Mouse (Mus musculus) liver, embryonic 14.5 days (tissue): ENCODE data around the gene Tmc7. TPM values are rescaled to one million over a fixed set of nuclear protein-coding genes. Genes with fewer than 3 reads are reported as not detected.

ENCODE experiments used
- ATAC-seq: fragments of 200-750 bp; cut with Nextera tagmentation; 2 replicates; pipeline ENCODE4 v1.8.0; 2017; ENCODE audit warnings: moderate number of reproducible peaks, mild to moderate bottlenecking, moderate library complexity; ENCODE audit not compliant: insufficient read depth
- DNase-seq, 3 experiments: peaks; one replicate each; pipeline ENCODE4 v3.0.0-alpha.2; 2012 to 2013; ENCODE audit warnings: low read depth in 3 of 3, low spot score in 3 of 3
- H3K27ac ChIP-seq: fragments of 300-500 bp; sonication (generic); 2 replicates; pipeline ENCODE4 v1.5.1; 2014; ENCODE audit warnings: moderate library complexity, mild to moderate bottlenecking, control low read depth, inconsistent platforms
- H3K27me3 ChIP-seq: fragments of 300-500 bp; sonication (generic); 2 replicates; pipeline ENCODE4 v1.6.1; 2014; ENCODE audit warnings: mild to moderate bottlenecking, low read length, moderate library complexity; ENCODE audit not compliant: control insufficient read depth, insufficient read depth
- H3K36me3 ChIP-seq: fragments of 300-500 bp; sonication (generic); replicated peaks from 2 replicates; pipeline ENCODE4 v1.6.1; 2014; ENCODE audit warnings: low read depth; ENCODE audit not compliant: control insufficient read depth, insufficient read depth
- H3K4me1 ChIP-seq, 2 experiments: fragments of 200-500 bp in 1 of 2; fragments of 300-500 bp in 1 of 2; sonication (generic) in 1 of 2; replicated peaks; 2 replicates each; pipeline ENCODE4 v1.6.1; 2012 to 2014; ENCODE audit warnings: antibody characterized with exemption in 1 of 2, inconsistent platforms in 1 of 2, low read length in 1 of 2; ENCODE audit not compliant: control insufficient read depth in 2 of 2, insufficient read depth in 2 of 2
- H3K4me2 ChIP-seq: fragments of 300-500 bp; sonication (generic); 2 replicates; pipeline ENCODE4 v1.6.1; 2014; ENCODE audit warnings: low read depth, mild to moderate bottlenecking, control low read depth, moderate library complexity
- H3K4me3 ChIP-seq, 2 experiments: fragments of 200-500 bp in 1 of 2; fragments of 300-500 bp in 1 of 2; sonication (generic) in 1 of 2; 2 replicates each; pipeline ENCODE4 v1.5.1; 2012 to 2014; ENCODE audit warnings: low read depth in 2 of 2, low read length in 2 of 2, mild to moderate bottlenecking in 2 of 2, control low read depth in 1 of 2, inconsistent platforms in 1 of 2, moderate library complexity in 1 of 2; ENCODE audit not compliant: insufficient read depth in 1 of 2
- H3K9ac ChIP-seq: fragments of 300-500 bp; sonication (generic); replicated peaks from 2 replicates; pipeline ENCODE4 v1.6.1; 2014; ENCODE audit warnings: mild to moderate bottlenecking, control low read depth, moderate library complexity
- H3K9me3 ChIP-seq: fragments of 300-500 bp; sonication (generic); 2 replicates; pipeline ENCODE4 v1.6.1; 2016; ENCODE audit warnings: low read length, mixed read lengths; ENCODE audit not compliant: control insufficient read depth
- CTCF ChIP-seq: IDR thresholded peaks from 2 replicates; pipeline ENCODE4 v1.5.1; 2016; ENCODE audit warnings: antibody characterized with exemption, low read depth, control low read depth
- EP300 ChIP-seq: IDR thresholded peaks from 2 replicates; pipeline ENCODE4 v1.6.1; 2016; ENCODE audit warnings: antibody characterized with exemption, low read depth
- WGBS: fragments of 180-500 bp; shearing (Covaris S2); extraction: QIAGEN DNeasy Blood & Tissue Kit; methylation state at CpG from one replicate; pipeline ENCODE4 v1.1.7; 2014; ENCODE audit not compliant: insufficient replicate concordance; 5-methylcytosine and 5-hydroxymethylcytosine counted together
- polyA plus RNA-seq, 2 experiments: library from polyadenylated mRNA; depleted of rRNA in 1 of 2; stranded (reverse) in 1 of 2; unstranded in 1 of 2; fragments of >200 nt; fragmentation: Nextera tagmentation in 1 of 2; extraction: Ambion mirVana in 1 of 2; gene quantifications; 2 replicates each; pipeline versions ENCODE4 v1.2.1 to v1.2.3; 2012 to 2014

Tmc7 gene
- polyA plus RNA-seq, 2 experiments: 0.11 to 0.24 TPM

- Histone ChIP-seq H3K9me3 (no peaks in the 10 kb centered on the region), H3K27ac (no peak overlapping the region), H3K9ac (no peak overlapping the region), H3K4me3 (no peak overlapping the region), H3K27me3 (no peaks in the 10 kb centered on the region), H3K4me1 (peaks cover 0 to 2% of the 10 kb centered on the region in 2 experiments; a peak in 1 of 4 replicates), H3K4me2 (no peak overlapping the region), H3K36me3 (no peaks in the 10 kb centered on the region)
- ATAC-seq (no peak), DNase-seq (no peak)
- TF ChIP-seq EP300 (no peak), CTCF (no peak)
- 65% methylated on average over 5 of the region's 5 CpGs for WGBS
Measured at GRCm38 (mm10) chr7:118590726-118591305, 6.3 kb upstream of the Tmc7 start.

DNA sequence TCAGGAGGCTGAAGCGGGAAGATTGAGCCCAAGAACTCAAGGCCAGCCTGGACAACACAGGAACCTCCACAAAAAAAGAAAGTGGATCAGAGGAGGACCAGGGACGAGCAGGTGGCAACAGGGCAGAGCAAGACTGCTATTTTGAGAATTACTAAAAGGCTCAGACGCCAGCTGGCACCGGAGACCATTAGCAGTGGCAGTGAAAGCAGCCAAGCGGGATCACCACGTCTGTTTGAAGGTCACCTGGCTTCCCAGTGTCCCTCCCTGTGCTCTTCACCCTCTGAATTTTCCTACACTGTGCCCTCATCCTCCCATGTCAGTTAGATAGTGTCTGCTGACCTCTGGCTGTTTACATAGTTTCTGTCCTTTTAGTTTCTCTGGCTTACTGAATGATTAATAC is 1.3 kb upstream of the Tmc7 start:
- TF ChIP-seq CTCF (no peak), EP300 (no peak)
- 49% methylated on average over 6 of the region's 6 CpGs for WGBS
- no peak for DNase-seq

DNA sequence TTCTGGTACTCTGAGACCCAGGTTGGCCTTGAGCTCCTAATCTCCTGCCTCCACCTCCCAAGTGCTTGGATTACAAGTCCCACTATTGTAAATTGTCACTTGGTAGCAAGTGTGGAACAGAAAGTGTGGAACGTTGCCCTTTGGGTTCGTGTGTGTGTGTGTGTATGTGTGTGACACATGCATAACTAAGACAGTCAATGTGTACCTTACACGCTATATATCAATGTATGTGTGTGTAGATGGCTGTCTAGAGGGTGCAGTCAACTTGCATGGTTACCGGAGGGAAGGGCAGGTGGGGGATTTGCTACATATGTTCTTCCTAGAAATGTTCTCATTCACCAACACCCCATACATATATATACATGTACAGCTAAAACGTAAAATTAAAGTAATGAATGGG is 390 bp upstream of the Tmc7 start:
- TF ChIP-seq CTCF: no peak
- TF ChIP-seq EP300: no peak
- ATAC-seq (no peak), DNase-seq (no peak)
- 49% methylated on average over 5 of the region's 5 CpGs for WGBS
- H3K36me3 ChIP-seq: no peaks in the 10 kb centered on the region
- H3K4me3 ChIP-seq: peak overlapping the region in 1 of 2 experiments; percentile 42; a peak in 2 of 4 replicates
- no peaks in the 10 kb centered on the region for H3K9me3 ChIP-seq
- no peaks in the 10 kb centered on the region for H3K4me1 ChIP-seq
- H3K4me2 ChIP-seq: peak overlapping the region; percentile 59
- no peak overlapping the region for H3K27ac ChIP-seq
- no peaks in the 10 kb centered on the region; the same call in 1 of the 2 replicates for H3K27me3 ChIP-seq
- no peak overlapping the region for H3K9ac ChIP-seq

More for the DNA sequence above, 1.3 kb upstream of the Tmc7 start:
- no peak overlapping the region for H3K9ac ChIP-seq
- no peak overlapping the region for H3K4me2 ChIP-seq
- no peaks in the 10 kb centered on the region; the same call in 1 of the 2 replicates for H3K27me3 ChIP-seq
- no peaks in the 10 kb centered on the region for H3K9me3 ChIP-seq
- ATAC-seq: no peak
- no peaks in the 10 kb centered on the region for H3K4me1 ChIP-seq
- H3K27ac ChIP-seq: no peak overlapping the region
- no peak overlapping the region for H3K4me3 ChIP-seq
- H3K36me3 ChIP-seq: no peaks in the 10 kb centered on the region

DNA sequence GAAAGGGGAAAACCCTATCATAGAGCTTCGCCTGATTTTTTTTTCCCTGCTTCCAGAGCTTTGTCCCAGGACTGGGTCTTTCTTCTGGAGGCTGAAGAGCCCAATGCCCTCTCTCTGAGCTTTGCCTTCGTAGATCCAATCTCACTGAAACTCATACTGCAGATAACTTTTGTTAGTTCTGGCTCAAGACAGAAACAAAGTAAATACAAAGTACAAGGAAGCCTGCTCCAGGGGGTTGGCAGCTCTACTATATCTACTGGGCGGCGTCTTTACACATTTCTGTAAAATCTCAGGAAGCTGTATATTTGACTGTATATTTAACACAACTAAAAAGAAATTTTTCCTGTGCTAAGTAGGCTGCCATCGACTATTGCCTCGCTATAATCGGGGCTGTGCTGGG is 715 bp downstream of the Tmc7 start:
- no peaks in the 10 kb centered on the region for H3K4me1 ChIP-seq
- no peaks in the 10 kb centered on the region; the same call in 1 of the 2 replicates for H3K27me3 ChIP-seq
- H3K36me3 ChIP-seq: no peaks in the 10 kb centered on the region
- H3K9ac ChIP-seq: no peak overlapping the region
- no peak overlapping the region; a peak in 1 of 4 replicates for H3K4me3 ChIP-seq
- no peaks in the 10 kb centered on the region for H3K9me3 ChIP-seq
- TF ChIP-seq CTCF (no peak), EP300 (no peak)
- no peak for DNase-seq
- peak overlapping the region; percentile 59 for H3K4me2 ChIP-seq
- ATAC-seq: no peak
- H3K27ac ChIP-seq: no peak overlapping the region
- WGBS: 24% methylated on average over 7 of the region's 7 CpGs

DNA sequence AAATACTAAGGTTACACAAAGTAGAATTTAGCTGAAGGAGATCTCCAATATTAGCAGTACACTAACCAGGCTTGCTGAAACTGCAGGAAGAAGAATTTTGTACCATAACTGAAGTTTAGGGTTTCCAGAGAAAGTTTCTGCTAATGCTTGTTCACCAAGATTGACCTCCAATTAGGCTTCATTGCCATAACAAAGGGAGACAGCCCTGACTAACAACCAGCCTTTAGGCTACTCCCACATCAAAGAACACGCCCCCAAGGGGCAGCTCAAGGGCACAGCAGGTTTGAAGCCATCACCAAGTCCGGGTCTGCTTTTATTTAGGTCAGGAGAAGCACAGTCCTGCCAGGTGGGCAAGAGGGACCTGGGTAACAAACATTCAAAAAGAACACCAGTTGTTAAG is 4.6 kb downstream of the Tmc7 start:
- H3K4me2 ChIP-seq: no peak overlapping the region
- H3K27ac ChIP-seq: no peak overlapping the region
- 0 out of 4 replicates have a peak, but pooled peaks cover 0 to 3% of the 10 kb centered on the region in 2 experiments for H3K4me1 ChIP-seq
- 38% methylated on average over 2 of the region's 2 CpGs for whole genome bisulfite sequencing
- no peak for DNase-seq
- H3K4me3 ChIP-seq: no peak overlapping the region
- H3K27me3 ChIP-seq: no peaks in the 10 kb centered on the region; the same call in 1 of the 2 replicates
- ATAC-seq: no peak
- H3K36me3 ChIP-seq: no peaks in the 10 kb centered on the region
- TF ChIP-seq CTCF: no peak
- H3K9ac ChIP-seq: no peak overlapping the region
- no peaks in the 10 kb centered on the region for H3K9me3 ChIP-seq
